Mouse (Mus musculus): Measurements from ENCODE around the gene Olfr307. TPM values are rescaled to one million over a fixed set of nuclear protein-coding genes. Genes with fewer than 3 reads are reported as not detected.

Olfr307 gene
- total and polyA plus RNA-seq, 3 experiments = not detected

- no peak overlapping the region for H3K27ac ChIP-seq (ENCODE audit: control insufficient read depth, low read depth, low read length)
- H3K4me3 ChIP-seq (ENCODE audit: control insufficient read depth in 1 of 2, insufficient read depth in 1 of 2, low read depth in 2 of 2, low read length in 2 of 2) = no peak overlapping the region
- H3K9me3 ChIP-seq (replicated peaks; ENCODE audit: insufficient read depth, low read length) = no peaks in the 10 kb centered on the region
- H3K79me2 ChIP-seq (ENCODE audit: control insufficient read depth, insufficient read depth, low read length, poor library complexity) = no peaks in the 10 kb centered on the region
- H3K27me3 ChIP-seq (ENCODE audit: control insufficient read depth in 1 of 2, insufficient read depth in 2 of 2, low read length in 2 of 2) = no peaks in the 10 kb centered on the region
- no peak for TF ChIP-seq NELFE (IDR thresholded peaks at IDR 0.05; ENCODE audit: low read depth, low read length)
- H3K36me3 ChIP-seq (ENCODE audit: control insufficient read depth in 1 of 2, insufficient read depth in 2 of 2, low read length in 2 of 2) = no peaks in the 10 kb centered on the region
- no peaks in the 10 kb centered on the region for H3K4me1 ChIP-seq (ENCODE audit: control insufficient read depth in 1 of 2, insufficient read depth in 2 of 2, low read length in 2 of 2)
- H3K9ac ChIP-seq (ENCODE audit: control insufficient read depth, low read depth, low read length, poor library complexity, severe bottlenecking) = no peak overlapping the region
- no peak for DNase-seq (ENCODE audit: low read depth, low spot score)
Measured at GRCm38 (mm10) chr7:86321323-86321722, 16.1 kb downstream of the Olfr307 start.

- Histone ChIP-seq H3K27ac (ENCODE audit: control insufficient read depth, low read depth, low read length) (no peak within 1 kb of the TSS), H3K4me3 (ENCODE audit: control insufficient read depth in 1 of 2, insufficient read depth in 1 of 2, low read depth in 2 of 2, low read length in 2 of 2) (no peak within 1 kb of the TSS), H3K9ac (ENCODE audit: control insufficient read depth, low read depth, low read length, poor library complexity, severe bottlenecking) (no peak within 1 kb of the TSS), H3K27me3 (ENCODE audit: control insufficient read depth in 1 of 2, insufficient read depth in 2 of 2, low read length in 2 of 2) (no peaks in the 10 kb centered on the region), H3K36me3 (ENCODE audit: control insufficient read depth in 1 of 2, insufficient read depth in 2 of 2, low read length in 2 of 2) (no peaks in the 10 kb centered on the region), H3K79me2 (ENCODE audit: control insufficient read depth, insufficient read depth, low read length, poor library complexity) (no peaks in the 10 kb centered on the region), H3K4me1 (ENCODE audit: control insufficient read depth in 1 of 2, insufficient read depth in 2 of 2, low read length in 2 of 2) (no peaks in the 10 kb centered on the region), H3K9me3 (replicated peaks; ENCODE audit: insufficient read depth, low read length) (no peaks in the 10 kb centered on the region)
- DNase-seq (ENCODE audit: low read depth, low spot score) = no peak
- TF ChIP-seq BHLHE40 (IDR thresholded peaks at IDR 0.05; ENCODE audit: borderline replicate concordance, low read depth, low read length) = no peak
Measured at GRCm38 (mm10) chr7:86313608-86314007, 23.8 kb downstream of the Olfr307 start, which contains the start of gene Olfr309. TSS of gene Olfr309 (minus strand) at chr7:86313708.

Other genes starting within 250 kb of the Olfr307 start
- not detected in 2 replicates for gene Vmn2r75, start 165.8 kb downstream of the Olfr307 start, total RNA-seq (2012; rRNA removed)
- not detected for gene Vmn2r75, start 165.8 kb downstream of the Olfr307 start, polyA plus RNA-seq (2012; ENCODE audit: insufficient read depth in 1 of 2, insufficient read length in 2 of 2, low read depth in 1 of 2, low replicate concordance in 2 of 2, missing spikeins in 1 of 2)
- not detected in 2 replicates for gene Vmn2r76, start 91.3 kb downstream of the Olfr307 start, total RNA-seq (2012; rRNA removed)
- not detected for gene Vmn2r76, start 91.3 kb downstream of the Olfr307 start, polyA plus RNA-seq (2012; ENCODE audit: insufficient read depth in 1 of 2, insufficient read length in 2 of 2, low read depth in 1 of 2, low replicate concordance in 2 of 2, missing spikeins in 1 of 2)
- gene Olfr310, start 60.4 kb downstream of the Olfr307 start, total RNA-seq (2012; rRNA removed) = not detected in 2 replicates
- gene Olfr310, start 60.4 kb downstream of the Olfr307 start, polyA plus RNA-seq (2012; ENCODE audit: insufficient read depth in 1 of 2, insufficient read length in 2 of 2, low read depth in 1 of 2, low replicate concordance in 2 of 2, missing spikeins in 1 of 2) = not detected
- not detected in 2 replicates for gene Olfr309, start 23.9 kb downstream of the Olfr307 start, total RNA-seq (2012; rRNA removed)
- not detected for gene Olfr309, start 23.9 kb downstream of the Olfr307 start, polyA plus RNA-seq (2012; ENCODE audit: insufficient read depth in 1 of 2, insufficient read length in 2 of 2, low read depth in 1 of 2, low replicate concordance in 2 of 2, missing spikeins in 1 of 2)
- not detected in 2 replicates for gene Olfr308, start 12.0 kb downstream of the Olfr307 start, total RNA-seq (2012; rRNA removed)
- gene Olfr308, start 12.0 kb downstream of the Olfr307 start, polyA plus RNA-seq (2012; ENCODE audit: insufficient read depth in 1 of 2, insufficient read length in 2 of 2, low read depth in 1 of 2, low replicate concordance in 2 of 2, missing spikeins in 1 of 2) = not detected
- gene Olfr305, start 29.3 kb upstream of the Olfr307 start, total RNA-seq (2012; rRNA removed) = not detected in 2 replicates
- not detected for gene Olfr305, start 29.3 kb upstream of the Olfr307 start, polyA plus RNA-seq (2012; ENCODE audit: insufficient read depth in 1 of 2, insufficient read length in 2 of 2, low read depth in 1 of 2, low replicate concordance in 2 of 2, missing spikeins in 1 of 2)
- gene Olfr304, start 49.1 kb upstream of the Olfr307 start, total RNA-seq (2012; rRNA removed) = not detected in 2 replicates
- gene Olfr304, start 49.1 kb upstream of the Olfr307 start, polyA plus RNA-seq (2012; ENCODE audit: insufficient read depth in 1 of 2, insufficient read length in 2 of 2, low read depth in 1 of 2, low replicate concordance in 2 of 2, missing spikeins in 1 of 2) = not detected
- gene Olfr303, start 60.2 kb upstream of the Olfr307 start, total RNA-seq (2012; rRNA removed) = not detected in 2 replicates
- gene Olfr303, start 60.2 kb upstream of the Olfr307 start, polyA plus RNA-seq (2012; ENCODE audit: insufficient read depth in 1 of 2, insufficient read length in 2 of 2, low read depth in 1 of 2, low replicate concordance in 2 of 2, missing spikeins in 1 of 2) = not detected
- gene Olfr301, start 66.3 kb upstream of the Olfr307 start, total RNA-seq (2012; rRNA removed) = not detected in 2 replicates
- not detected for gene Olfr301, start 66.3 kb upstream of the Olfr307 start, polyA plus RNA-seq (2012; ENCODE audit: insufficient read depth in 1 of 2, insufficient read length in 2 of 2, low read depth in 1 of 2, low replicate concordance in 2 of 2, missing spikeins in 1 of 2)
- not detected in 2 replicates for gene Olfr299, start 122.3 kb upstream of the Olfr307 start, total RNA-seq (2012; rRNA removed)
- gene Olfr299, start 122.3 kb upstream of the Olfr307 start, polyA plus RNA-seq (2012; ENCODE audit: insufficient read depth in 1 of 2, insufficient read length in 2 of 2, low read depth in 1 of 2, low replicate concordance in 2 of 2, missing spikeins in 1 of 2) = not detected
- gene Olfr298, start 154.9 kb upstream of the Olfr307 start, total RNA-seq (2012; rRNA removed) = not detected in 2 replicates
- gene Olfr298, start 154.9 kb upstream of the Olfr307 start, polyA plus RNA-seq (2012; ENCODE audit: insufficient read depth in 1 of 2, insufficient read length in 2 of 2, low read depth in 1 of 2, low replicate concordance in 2 of 2, missing spikeins in 1 of 2) = not detected
- gene Olfr297, start 182.4 kb upstream of the Olfr307 start, total RNA-seq (2012; rRNA removed) = not detected in 2 replicates
- not detected for gene Olfr297, start 182.4 kb upstream of the Olfr307 start, polyA plus RNA-seq (2012; ENCODE audit: insufficient read depth in 1 of 2, insufficient read length in 2 of 2, low read depth in 1 of 2, low replicate concordance in 2 of 2, missing spikeins in 1 of 2)
- gene Olfr295, start 246.3 kb upstream of the Olfr307 start, total RNA-seq (2012; rRNA removed) = not detected in 2 replicates
- gene Olfr295, start 246.3 kb upstream of the Olfr307 start, polyA plus RNA-seq (2012; ENCODE audit: insufficient read depth in 1 of 2, insufficient read length in 2 of 2, low read depth in 1 of 2, low replicate concordance in 2 of 2, missing spikeins in 1 of 2) = not detected